Mouse (Mus musculus) frontal cortex, postnatal 25 days (tissue): ENCODE measurements around the gene Fgf2.

Experiments used
- DNase-seq, 2 experiments: peaks; one replicate each; pipeline ENCODE4 v3.0.0; 2022; ENCODE audit warnings: low spot score in 2 of 2

Fgf2 gene

GRCm38 (mm10) chr3:37354737-37355136, 6.6 kb downstream of the Fgf2 start:
- no peak for DNase-seq

- DNase-seq = no peak
Measured at GRCm38 (mm10) chr3:37360729-37361128, 12.6 kb downstream of the Fgf2 start.

GRCm38 (mm10) chr3:37365144-37365543, 17.0 kb downstream of the Fgf2 start:
- DNase-seq = no peak

GRCm38 (mm10) chr3:37365976-37366375, 17.8 kb downstream of the Fgf2 start:
- DNase-seq = no peak

GRCm38 (mm10) chr3:37366381-37367053, 18.4 kb downstream of the Fgf2 start:
- DNase-seq = no peak

- no peak for DNase-seq
Measured at GRCm38 (mm10) chr3:37370407-37370806, 22.3 kb downstream of the Fgf2 start.

GRCm38 (mm10) chr3:37373712-37374111, 25.6 kb downstream of the Fgf2 start:
- no peak for DNase-seq

GRCm38 (mm10) chr3:37377926-37378325, 29.8 kb downstream of the Fgf2 start:
- no peak for DNase-seq

GRCm38 (mm10) chr3:37378412-37378811, 30.3 kb downstream of the Fgf2 start:
- no peak for DNase-seq

- DNase-seq = no peak
Measured at GRCm38 (mm10) chr3:37379201-37379600, 31.1 kb downstream of the Fgf2 start.

- no peak for DNase-seq
Measured at GRCm38 (mm10) chr3:37379930-37380881, 32.1 kb downstream of the Fgf2 start.

GRCm38 (mm10) chr3:37381457-37381856, 33.3 kb downstream of the Fgf2 start:
- no peak for DNase-seq

- no peak for DNase-seq
Measured at GRCm38 (mm10) chr3:37383096-37383765, 35.1 kb downstream of the Fgf2 start.

- no peak for DNase-seq
Measured at GRCm38 (mm10) chr3:37387310-37387709, 39.2 kb downstream of the Fgf2 start.

GRCm38 (mm10) chr3:37396930-37397608, 48.9 kb downstream of the Fgf2 start:
- no peak for DNase-seq

GRCm38 (mm10) chr3:37397646-37398045, 49.5 kb downstream of the Fgf2 start:
- DNase-seq = no peak

- no peak for DNase-seq
Measured at GRCm38 (mm10) chr3:37398661-37399395, 50.7 kb downstream of the Fgf2 start.

- DNase-seq = no peak
Measured at GRCm38 (mm10) chr3:37401729-37402610, 53.8 kb downstream of the Fgf2 start.

- no peak for DNase-seq
Measured at GRCm38 (mm10) chr3:37407598-37407997, 59.5 kb downstream of the Fgf2 start.

GRCm38 (mm10) chr3:37413446-37413845, 65.3 kb downstream of the Fgf2 start:
- DNase-seq = no peak
